Mouse (Mus musculus): ENCODE results near the gene Slc4a8. TPM values are rescaled to one million over a fixed set of nuclear protein-coding genes. Genes with fewer than 3 reads are reported as not detected.

Slc4a8 gene
- polyA plus RNA-seq (2012; rRNA removed): 1.2 and 1.8 TPM in 2 replicates

GRCm38 (mm10) chr15:100761419-100762185 is at the start of gene Slc4a8:
TSS of gene Slc4a8 (plus strand) at chr15:100761747.
- 1% methylated on average over 64 of the region's 64 CpGs for WGBS
- DNase-seq (ENCODE audit: low read depth, low spot score): no peak

- DNase-seq (ENCODE audit: low read depth, low spot score): no peak
- WGBS: 91% methylated on average over 8 of the region's 8 CpGs
Observed at GRCm38 (mm10) chr15:100714470-100714869, 47.1 kb upstream of the Slc4a8 start.

DNA sequence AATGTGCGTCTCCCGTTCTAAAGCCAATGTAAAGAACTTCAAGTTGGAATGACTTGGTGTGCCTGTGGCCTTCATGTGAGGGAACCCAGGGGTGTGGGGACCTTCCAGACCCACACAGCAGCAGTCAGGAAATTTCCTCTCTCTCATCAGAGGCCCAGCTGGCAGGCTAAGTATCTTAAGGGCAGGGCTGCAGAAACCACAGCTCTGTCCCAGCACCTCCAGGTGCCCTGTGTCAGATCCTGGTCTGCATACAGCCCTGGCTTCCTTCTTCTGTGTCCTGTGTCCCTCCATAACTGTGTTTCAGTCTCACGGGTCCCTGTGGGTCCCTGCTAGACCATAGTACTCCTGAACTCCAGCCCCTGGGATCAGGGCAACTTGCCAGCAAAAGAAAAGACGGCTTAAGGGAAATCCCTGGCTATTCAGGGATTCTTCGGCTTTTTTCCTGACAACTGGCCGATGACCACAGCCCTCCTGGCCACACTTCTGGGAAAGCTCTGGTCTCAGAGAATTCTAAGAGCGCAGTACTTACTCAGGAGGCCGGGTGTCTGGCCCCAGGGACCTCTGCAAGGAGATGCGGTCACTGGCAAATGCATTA is 46.1 kb upstream of the Slc4a8 start:
- WGBS: 74% methylated on average over 9 of the region's 9 CpGs
- no peak for DNase-seq (ENCODE audit: low read depth, low spot score)

DNA sequence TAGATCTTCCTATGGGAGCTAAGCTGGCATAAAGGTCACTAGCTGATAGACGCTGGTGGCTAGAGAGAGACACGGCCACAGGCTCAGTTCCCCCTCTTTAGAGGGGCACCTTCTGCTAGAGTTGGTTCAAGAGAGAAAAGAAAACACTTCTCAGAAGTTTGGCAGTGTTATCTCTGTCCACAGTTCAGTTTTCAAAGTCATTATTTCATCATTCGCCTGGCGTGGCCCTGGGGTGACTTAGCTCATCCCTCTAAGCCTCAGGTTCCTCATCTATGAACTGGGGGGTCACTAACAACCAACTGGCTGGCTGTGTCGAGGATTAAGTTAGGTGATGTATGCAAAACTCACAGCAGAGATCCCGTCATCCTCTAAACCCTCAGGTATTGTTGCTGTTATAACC is 43.6 kb upstream of the Slc4a8 start:
- WGBS: 87% methylated on average over 6 of the region's 6 CpGs
- no peak for DNase-seq (ENCODE audit: low read depth, low spot score)

DNA sequence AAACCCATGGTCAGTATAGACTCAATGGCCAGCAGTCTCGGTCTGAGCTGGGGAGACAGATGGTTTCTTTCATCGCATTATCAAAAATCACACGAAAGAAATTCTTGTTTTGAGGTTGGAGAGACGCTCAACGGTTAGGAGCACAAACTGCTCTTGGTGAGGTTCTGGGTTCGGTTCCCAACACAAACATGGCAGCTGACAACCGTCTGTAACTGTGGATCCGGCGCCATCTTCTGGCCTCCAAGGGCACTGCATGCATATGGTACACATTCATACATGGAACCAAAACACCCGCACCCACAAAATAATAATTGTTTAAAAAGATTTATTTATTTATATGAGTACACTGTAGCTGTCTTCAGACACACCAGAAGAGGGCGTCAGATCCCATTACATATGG is 43.0 kb upstream of the Slc4a8 start:
- 84% methylated on average over 11 of the region's 11 CpGs for WGBS
- DNase-seq (ENCODE audit: low read depth, low spot score): no peak

DNA sequence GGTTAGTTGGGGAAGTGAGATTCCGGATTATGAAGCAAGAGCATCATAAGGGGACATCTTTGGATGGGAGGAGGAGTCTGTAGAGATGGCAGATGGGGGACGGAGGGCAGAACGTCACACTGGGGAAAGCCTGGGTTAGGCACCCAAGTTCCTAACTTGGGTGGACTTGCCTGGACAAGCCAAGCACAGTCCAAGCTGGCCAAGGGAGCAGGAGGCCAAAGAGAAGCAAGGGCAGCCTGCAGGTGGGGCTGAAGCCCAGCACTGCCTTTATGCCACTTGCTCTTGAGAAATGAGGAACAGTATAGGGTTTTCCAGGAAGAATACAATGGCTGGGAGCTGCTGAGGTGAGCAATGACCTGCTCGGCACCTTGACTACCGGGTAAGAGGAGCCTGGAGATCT is 42.3 kb upstream of the Slc4a8 start:
- DNase-seq (ENCODE audit: low read depth, low spot score): no peak
- WGBS: 92% methylated on average over 5 of the region's 5 CpGs

DNA sequence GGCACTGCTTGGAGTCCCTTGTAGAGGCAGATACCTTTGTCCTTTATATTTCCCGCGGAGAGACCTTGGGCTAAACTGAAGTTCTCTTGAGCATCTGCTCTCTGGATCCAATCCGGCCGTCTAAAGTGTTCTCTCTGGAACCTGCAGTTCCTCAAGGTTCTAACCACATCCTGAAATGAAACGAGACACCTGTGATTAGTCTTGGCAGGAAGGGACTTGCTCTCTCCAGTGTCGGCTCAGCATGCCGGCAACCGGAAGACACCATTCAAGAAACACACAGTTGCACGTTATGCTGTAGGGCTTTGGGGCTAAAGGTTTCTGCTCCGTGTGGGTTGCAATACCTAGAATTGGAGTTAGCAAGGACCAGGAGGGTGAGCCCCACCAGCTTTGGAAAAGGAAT is 41.5 kb upstream of the Slc4a8 start:
- 80% methylated on average over 10 of the region's 10 CpGs for WGBS
- DNase-seq (ENCODE audit: low read depth, low spot score): no peak

GRCm38 (mm10) chr15:100721445-100721844 is 40.1 kb upstream of the Slc4a8 start:
- 82% methylated on average over 5 of the region's 5 CpGs for WGBS

GRCm38 (mm10) chr15:100722026-100722425 is 39.5 kb upstream of the Slc4a8 start:
- WGBS: 21% methylated on average over 4 of the region's 4 CpGs
- DNase-seq (ENCODE audit: low read depth, low spot score): no peak

More at GRCm38 (mm10) chr15:100721445-100721844, 40.1 kb upstream of the Slc4a8 start:
- DNase-seq (ENCODE audit: low read depth, low spot score): no peak

GRCm38 (mm10) chr15:100722564-100722963 is 39.0 kb upstream of the Slc4a8 start:
- 34% methylated on average over 6 of the region's 6 CpGs for WGBS
- no peak for DNase-seq (ENCODE audit: low read depth, low spot score)

GRCm38 (mm10) chr15:100723505-100723904 is 38.0 kb upstream of the Slc4a8 start:
- no peak for DNase-seq (ENCODE audit: low read depth, low spot score)
- WGBS: 59% methylated on average over 14 of the region's 14 CpGs

- no peak for DNase-seq (ENCODE audit: low read depth, low spot score)
- WGBS: 89% methylated on average over 11 of the region's 11 CpGs
Observed at GRCm38 (mm10) chr15:100726721-100727120, 34.8 kb upstream of the Slc4a8 start.

GRCm38 (mm10) chr15:100727834-100728233 is 33.7 kb upstream of the Slc4a8 start:
- DNase-seq (ENCODE audit: low read depth, low spot score): peak; percentile 85
- 31% methylated on average over 11 of the region's 11 CpGs for WGBS

DNA sequence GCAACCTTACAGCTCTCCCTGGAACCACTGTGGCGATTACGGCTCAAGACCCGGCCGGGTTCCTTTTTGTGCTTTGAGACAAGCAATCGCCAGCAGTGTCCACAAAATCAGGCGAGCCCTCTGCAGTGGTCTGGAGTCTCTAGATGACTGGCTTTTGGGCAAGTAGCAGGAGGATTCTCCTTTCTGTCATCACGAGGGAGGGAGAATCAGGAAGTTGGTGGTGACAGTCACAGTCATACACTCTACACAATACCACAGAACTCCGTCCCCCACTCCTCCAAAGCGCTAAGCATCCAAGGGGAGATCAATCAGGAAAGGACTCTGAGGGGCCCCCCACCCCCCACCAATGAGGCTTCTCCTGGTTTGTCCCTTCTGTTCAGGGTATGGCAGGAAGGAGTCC is 33.0 kb upstream of the Slc4a8 start:
- no peak for DNase-seq (ENCODE audit: low read depth, low spot score)
- 15% methylated on average over 9 of the region's 9 CpGs for WGBS

- no peak for DNase-seq (ENCODE audit: low read depth, low spot score)
- WGBS: 16% methylated on average over 57 of the region's 57 CpGs
Observed at GRCm38 (mm10) chr15:100729281-100729985, 32.1 kb upstream of the Slc4a8 start, which contains the start of gene Galnt6. TSS of gene Galnt6 (minus strand) at chr15:100729376.

DNA sequence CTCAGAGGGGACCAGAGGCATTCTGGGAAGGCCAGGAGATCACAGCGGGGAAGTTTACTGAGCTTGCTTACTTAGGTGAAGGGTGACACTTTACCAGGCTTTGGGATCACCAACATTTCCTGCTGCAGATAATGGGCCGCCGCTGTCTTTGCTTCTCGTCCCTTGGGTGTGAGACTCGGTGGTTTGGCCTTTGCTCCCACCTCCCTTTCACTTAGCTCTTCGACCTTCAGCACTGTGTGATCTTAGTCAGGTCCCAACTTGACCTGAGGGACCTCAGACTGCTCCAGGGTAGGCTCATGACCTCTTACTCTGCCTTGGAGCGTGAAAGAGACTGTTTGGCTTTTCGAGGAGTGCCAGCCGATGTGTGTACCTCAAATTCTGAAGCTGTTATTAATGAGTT is 30.5 kb upstream of the Slc4a8 start:
- WGBS: 66% methylated on average over 9 of the region's 9 CpGs
- no peak for DNase-seq (ENCODE audit: low read depth, low spot score)

DNA sequence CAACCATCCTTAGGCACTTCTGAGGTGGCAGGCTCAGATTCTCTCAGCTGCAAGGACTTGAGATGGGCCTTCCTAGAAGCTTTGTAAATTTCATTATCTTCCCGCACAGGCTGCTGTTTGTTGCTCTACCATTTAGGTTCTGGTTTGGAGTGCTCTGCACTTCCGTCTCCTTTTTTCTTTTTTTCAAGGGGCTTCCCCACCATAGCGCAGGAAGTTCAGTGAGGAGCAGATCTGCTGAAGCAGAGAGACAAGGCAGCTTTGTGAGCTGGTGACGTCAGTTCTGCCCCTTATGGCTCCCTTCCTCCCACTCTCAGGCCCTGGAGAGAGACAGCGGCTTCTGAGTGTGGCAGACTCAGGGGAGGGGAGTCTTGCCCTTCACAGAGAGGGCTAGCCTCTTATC is 29.0 kb upstream of the Slc4a8 start:
- DNase-seq (ENCODE audit: low read depth, low spot score): no peak
- 46% methylated on average over 5 of the region's 5 CpGs for WGBS

- 72% methylated on average over 14 of the region's 15 CpGs for WGBS
- DNase-seq (ENCODE audit: low read depth, low spot score): no peak
Observed at GRCm38 (mm10) chr15:100735095-100735952, 26.2 kb upstream of the Slc4a8 start.

DNA sequence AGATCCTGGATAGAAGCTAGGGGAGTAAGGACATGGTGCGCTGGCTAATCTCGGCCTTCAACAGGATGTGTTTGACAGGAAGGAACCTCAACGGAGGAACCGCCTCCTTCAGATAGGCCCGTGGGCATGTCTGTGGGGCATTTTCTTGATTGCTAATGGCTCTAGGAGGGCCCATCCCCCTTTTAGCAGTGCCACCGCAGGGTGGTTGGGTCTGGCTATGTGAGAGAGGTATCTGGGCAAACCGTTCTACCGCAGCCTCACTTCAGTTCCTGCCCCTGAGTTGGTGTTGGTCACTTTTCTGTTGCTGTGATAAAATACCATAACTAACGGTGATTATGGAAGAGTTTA is 25.6 kb upstream of the Slc4a8 start:
- WGBS: 79% methylated on average over 9 of the region's 9 CpGs
- DNase-seq (ENCODE audit: low read depth, low spot score): no peak

DNA sequence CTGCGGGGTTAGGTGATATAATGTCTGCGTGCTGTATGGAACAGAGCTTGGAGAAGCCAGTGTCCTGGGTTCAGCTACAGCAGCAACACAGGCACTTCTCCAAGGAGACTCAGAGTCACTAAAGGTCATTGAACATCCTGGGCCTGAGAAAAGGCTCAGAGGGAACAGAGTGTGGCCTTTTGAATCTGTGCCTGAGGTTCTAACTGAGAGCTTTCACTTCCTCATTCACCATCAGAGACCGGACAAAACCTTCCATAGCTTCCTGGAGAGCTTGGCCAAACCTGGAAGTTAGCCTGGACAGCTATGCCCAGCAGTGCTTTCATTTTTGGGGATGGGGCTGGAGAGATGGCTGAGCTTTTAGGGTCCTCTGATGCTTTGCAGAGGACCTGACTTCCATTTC is 23.9 kb upstream of the Slc4a8 start:
- WGBS: 65% methylated on average over 3 of the region's 3 CpGs
- no peak for DNase-seq (ENCODE audit: low read depth, low spot score)

Measured in large intestine, adult 2 months (tissue).